Mouse (Mus musculus) CH12.LX (cell line): ENCODE measurements around the gene Abcb9. TPM values are rescaled to one million over a fixed set of nuclear protein-coding genes. Genes with fewer than 3 reads are reported as not detected.

Experiments used
- DNase-seq: peaks from one replicate; pipeline ENCODE4 v3.0.0-alpha.2; 2013; ENCODE audit errors: extremely low read depth
- H3K27ac ChIP-seq: 2 replicates; pipeline ENCODE4 v1.5.1; 2012; ENCODE audit warnings: low read depth, mild to moderate bottlenecking, control low read depth, moderate library complexity; ENCODE audit not compliant: insufficient read depth
- H3K27me3 ChIP-seq: replicated peaks from 2 replicates; pipeline ENCODE3; 2012; ENCODE audit warnings: inconsistent platforms
- H3K36me3 ChIP-seq, 2 experiments: replicated peaks in 1 of 2; 2 replicates each; pipeline versions ENCODE3 to v1.6.1; 2012; ENCODE audit warnings: inconsistent platforms in 1 of 2, low read length in 1 of 2, mild to moderate bottlenecking in 1 of 2, mixed read lengths in 1 of 2, moderate library complexity in 1 of 2; ENCODE audit not compliant: control insufficient read depth in 1 of 2, insufficient read depth in 1 of 2
- H3K4me1 ChIP-seq, 2 experiments: 2 replicates each; pipeline ENCODE4 v1.6.1; 2012; ENCODE audit warnings: inconsistent platforms in 1 of 2, moderate library complexity in 1 of 2; ENCODE audit not compliant: insufficient read depth in 2 of 2, control insufficient read depth in 1 of 2
- H3K4me2 ChIP-seq: 2 replicates; pipeline ENCODE4 v1.6.1; 2012; ENCODE audit warnings: low read depth, mild to moderate bottlenecking, control low read depth; ENCODE audit not compliant: poor library complexity, insufficient read depth, severe bottlenecking
- H3K4me3 ChIP-seq, 3 experiments: fragments of 150-350 bp in 1 of 3; sonication (generic) in 1 of 3; replicated peaks in 1 of 3; 2 replicates each; pipeline versions ENCODE3 to v1.5.1; 2011 to 2012; ENCODE audit warnings: low read depth in 2 of 3, low read length in 2 of 3, mild to moderate bottlenecking in 2 of 3, moderate library complexity in 2 of 3, control low read depth in 1 of 3, improper control_type of control experiment in 1 of 3, inconsistent platforms in 1 of 3, mixed read lengths in 1 of 3; ENCODE audit not compliant: poor library complexity in 1 of 3
- H3K79me2 ChIP-seq: replicated peaks from 2 replicates; pipeline ENCODE4 v1.6.1; 2012; ENCODE audit warnings: mild to moderate bottlenecking, moderate library complexity; ENCODE audit not compliant: control insufficient read depth, poor library complexity, insufficient read depth, severe bottlenecking; ENCODE audit errors: extremely low read depth
- H3K9ac ChIP-seq: 2 replicates; pipeline ENCODE4 v1.6.1; 2012; ENCODE audit warnings: low read depth, mild to moderate bottlenecking, control low read depth, moderate library complexity; ENCODE audit not compliant: insufficient read depth
- H3K9me3 ChIP-seq: replicated peaks from 2 replicates; pipeline ENCODE3; 2012; ENCODE audit warnings: low read length, inconsistent platforms, mixed read lengths
- BHLHE40 ChIP-seq: IDR thresholded peaks from 2 replicates; pipeline ENCODE4 v1.6.1; 2011; ENCODE audit warnings: mild to moderate bottlenecking, low read depth, low read length, improper control_type of control experiment
- CHD1 ChIP-seq: IDR thresholded peaks from 2 replicates; pipeline ENCODE4 v1.6.1; 2012; ENCODE audit warnings: low read depth, low read length, improper control_type of control experiment, inconsistent platforms
- E2F4 ChIP-seq: IDR thresholded peaks from 2 replicates; pipeline ENCODE4 v1.6.1; 2011; ENCODE audit warnings: low read depth, low read length, improper control_type of control experiment; ENCODE audit not compliant: insufficient replicate concordance
- ELF1 ChIP-seq: IDR thresholded peaks from 2 replicates; pipeline ENCODE4 v1.6.1; 2014; ENCODE audit warnings: low read depth, mild to moderate bottlenecking, inconsistent platforms, low read length, improper control_type of control experiment
- EP300 ChIP-seq: IDR thresholded peaks from 2 replicates; pipeline ENCODE4 v1.6.1; 2011; ENCODE audit warnings: low read length, improper control_type of control experiment
- ETS1 ChIP-seq: conservative IDR thresholded peaks from 2 replicates; pipeline ENCODE4 v1.6.1; 2012; ENCODE audit warnings: low read depth, mild to moderate bottlenecking, inconsistent platforms, low read length, improper control_type of control experiment, moderate library complexity
- GABPA ChIP-seq: IDR thresholded peaks from 2 replicates; pipeline ENCODE4 v1.6.1; 2012; ENCODE audit warnings: low read depth, low read length, improper control_type of control experiment, inconsistent platforms; ENCODE audit not compliant: insufficient replicate concordance
- IRF4 ChIP-seq: IDR thresholded peaks from 2 replicates; pipeline ENCODE4 v1.6.1; 2014; ENCODE audit warnings: low read depth, mild to moderate bottlenecking, inconsistent platforms, low read length, improper control_type of control experiment
- JUND ChIP-seq: conservative IDR thresholded peaks from 2 replicates; pipeline ENCODE4 v1.6.1; 2011; ENCODE audit warnings: low read depth, low read length, improper control_type of control experiment
- KAT2A ChIP-seq: IDR thresholded peaks from 2 replicates; pipeline ENCODE4 v1.6.1; 2012; ENCODE audit warnings: low read length, improper control_type of control experiment, inconsistent platforms; ENCODE audit not compliant: insufficient replicate concordance
- MAFK ChIP-seq: IDR thresholded peaks from 2 replicates; pipeline ENCODE4 v1.6.1; 2011; ENCODE audit warnings: low read length, improper control_type of control experiment; ENCODE audit not compliant: insufficient replicate concordance
- MAX ChIP-seq: IDR thresholded peaks from 2 replicates; pipeline ENCODE4 v1.6.1; 2011; ENCODE audit warnings: low read length, improper control_type of control experiment
- MEF2A ChIP-seq: IDR thresholded peaks from 2 replicates; pipeline ENCODE4 v1.6.1; 2014; ENCODE audit warnings: low read depth, mild to moderate bottlenecking, inconsistent platforms, low read length, improper control_type of control experiment, borderline replicate concordance
- MXI1 ChIP-seq: IDR thresholded peaks from 2 replicates; pipeline ENCODE4 v1.6.1; 2011; ENCODE audit warnings: mild to moderate bottlenecking, low read depth, low read length, improper control_type of control experiment
- MYC ChIP-seq: IDR thresholded peaks from 2 replicates; pipeline ENCODE4 v1.6.1; 2011; ENCODE audit warnings: low read depth, mild to moderate bottlenecking, improper control_type of control experiment, low read length
- NELFE ChIP-seq: IDR thresholded peaks from 2 replicates; pipeline ENCODE4 v1.6.1; 2011; ENCODE audit warnings: low read depth, low read length, improper control_type of control experiment
- NRF1 ChIP-seq: IDR thresholded peaks from 2 replicates; pipeline ENCODE4 v1.6.1; 2014; ENCODE audit warnings: low read depth, mild to moderate bottlenecking, inconsistent platforms, low read length, improper control_type of control experiment, moderate library complexity
- PAX5 ChIP-seq: IDR thresholded peaks from 2 replicates; pipeline ENCODE4 v1.6.1; 2012; ENCODE audit warnings: low read length, inconsistent platforms, mixed read lengths
- POLR2AphosphoS2 ChIP-seq: IDR thresholded peaks from 2 replicates; pipeline ENCODE4 v1.6.1; 2011; ENCODE audit warnings: low read depth, low read length, improper control_type of control experiment
- RAD21 ChIP-seq: IDR thresholded peaks from 2 replicates; pipeline ENCODE4 v1.6.1; 2011; ENCODE audit warnings: low read depth, mild to moderate bottlenecking, low read length, improper control_type of control experiment, moderate library complexity
- RCOR1 ChIP-seq: conservative IDR thresholded peaks from 2 replicates; pipeline ENCODE4 v1.6.1; 2012; ENCODE audit warnings: low read depth, mild to moderate bottlenecking, inconsistent platforms, low read length, improper control_type of control experiment
- SIN3A ChIP-seq: IDR thresholded peaks from 2 replicates; pipeline ENCODE4 v1.6.1; 2012; ENCODE audit warnings: low read length, improper control_type of control experiment, inconsistent platforms
- SMC3 ChIP-seq: IDR thresholded peaks from 2 replicates; pipeline ENCODE4 v1.6.1; 2011; ENCODE audit warnings: low read depth, low read length, improper control_type of control experiment
- TBP ChIP-seq: conservative IDR thresholded peaks from 2 replicates; pipeline ENCODE4 v1.6.1; 2011; ENCODE audit warnings: low read depth, low read length, improper control_type of control experiment
- TCF12 ChIP-seq: IDR thresholded peaks from 2 replicates; pipeline ENCODE4 v1.6.1; 2014; ENCODE audit warnings: low read depth, mild to moderate bottlenecking, inconsistent platforms, low read length, improper control_type of control experiment
- USF1 ChIP-seq: IDR thresholded peaks from 2 replicates; pipeline ENCODE4 v1.6.1; 2014; ENCODE audit warnings: low read depth, mild to moderate bottlenecking, inconsistent platforms, low read length, improper control_type of control experiment
- USF2 ChIP-seq: conservative IDR thresholded peaks from 2 replicates; pipeline ENCODE4 v1.6.1; 2011; ENCODE audit warnings: low read depth, low read length, improper control_type of control experiment
- ZC3H11A ChIP-seq: IDR thresholded peaks from 2 replicates; pipeline ENCODE4 v1.6.1; 2012; ENCODE audit warnings: low read depth, mild to moderate bottlenecking, inconsistent platforms, low read length, improper control_type of control experiment
- ZKSCAN1 ChIP-seq: IDR thresholded peaks from 2 replicates; pipeline ENCODE4 v1.6.1; 2012; ENCODE audit warnings: low read depth, inconsistent platforms, low read length, improper control_type of control experiment, borderline replicate concordance
- ZMIZ1 ChIP-seq: IDR thresholded peaks from 2 replicates; pipeline ENCODE4 v1.6.1; 2012; ENCODE audit warnings: low read depth, mild to moderate bottlenecking, inconsistent platforms, low read length, improper control_type of control experiment
- ZNF384 ChIP-seq: IDR thresholded peaks from 2 replicates; pipeline ENCODE4 v1.6.1; 2012; ENCODE audit warnings: low read depth, low read length, improper control_type of control experiment, inconsistent platforms
- dilution Hi-C: fragments of 300-500 bp; cut with MboI; formaldehyde crosslinking; loops from 2 replicates; pipeline ENCODE4 v1.14.3; 2020; ENCODE audit warnings: low sequenced_read_pairs; ENCODE audit not compliant: extremely low pct_unique_long_range_greater_than_20kb, extremely low pct_ligation_motif_present
- in situ Hi-C: fragments of 300-500 bp; cut with MboI; formaldehyde crosslinking; loops from 3 replicates; pipeline ENCODE4 v1.14.3; 2019; ENCODE audit warnings: low sequenced_read_pairs, low pct_ligation_motif_present, low pct_unique_long_range_greater_than_20kb, mixed read lengths
- polyA plus RNA-seq: library from polyadenylated mRNA; unstranded; fragments of >175 nt; gene quantifications from 2 replicates; pipeline ENCODE4 v1.2.1, GENCODE M21; 2012; ENCODE audit warnings: low read depth; ENCODE audit not compliant: insufficient read length
- total RNA-seq, 2 experiments: library from RNA; depleted of rRNA; stranded (reverse); fragments of 300-350 nt in 1 of 2; fragments of >200 nt in 1 of 2; gene quantifications; 2 replicates each; pipeline ENCODE4 v1.2.3; 2012 to 2014

The Abcb9 gene
- total and polyA plus RNA-seq, 3 experiments = 0.44 to 1.4 (median 0.98) TPM

GRCm38 (mm10) chr5:124024677-124025076 is 70.9 kb downstream of the Abcb9 start:
- no peaks in the 10 kb centered on the region for H3K9me3 ChIP-seq
- H3K4me3 ChIP-seq = no peak overlapping the region
- DNase-seq = no peak
- in situ Hi-C loops (no loop called here), dilution Hi-C loops (no loop called here)
- H3K79me2 ChIP-seq = peaks cover 29% of the 10 kb centered on the region
- H3K4me2 ChIP-seq = no peak overlapping the region
- TF ChIP-seq MXI1 (no peak), CHD1 (no peak), ZMIZ1 (no peak), MAFK (no peak), ZNF384 (no peak)
- H3K9ac ChIP-seq = no peak overlapping the region
- peak overlapping the region; percentile 34; the same call in 1 of the 2 replicates for H3K27ac ChIP-seq
- H3K4me1 ChIP-seq = peaks cover 40 to 82% of the 10 kb centered on the region in 2 experiments
- no peaks in the 10 kb centered on the region for H3K27me3 ChIP-seq
- H3K36me3 ChIP-seq = peaks cover 3 to 54% of the 10 kb centered on the region in 2 experiments

- Histone ChIP-seq H3K9me3 (no peaks in the 10 kb centered on the region), H3K36me3 (peaks cover 3 to 49% of the 10 kb centered on the region in 2 experiments), H3K27ac (peak overlapping the region; percentile 8; the same call in 1 of the 2 replicates), H3K27me3 (no peaks in the 10 kb centered on the region), H3K79me2 (peaks cover 20% of the 10 kb centered on the region), H3K9ac (peak overlapping the region; percentile 48), H3K4me3 (peak overlapping the region in 1 of 3 experiments; percentile 9), H3K4me2 (peak overlapping the region; percentile 90), H3K4me1 (peaks cover 47 to 91% of the 10 kb centered on the region in 2 experiments)
- in situ Hi-C loops = no loop called here
- no peak for DNase-seq
- dilution Hi-C loops = no loop called here
- TF ChIP-seq SIN3A (peak; percentile 63), E2F4 (no peak), RCOR1 (peak; percentile 85; the same call in 1 of the 2 replicates), NELFE (no peak), EP300 (peak; percentile 84), MEF2A (peak; percentile 75), ELF1 (peak; percentile 53; the same call in 1 of the 2 replicates), IRF4 (peak; percentile 83), TBP (no peak), NRF1 (no peak), ZC3H11A (no peak), USF1 (no peak), MAFK (peak; percentile 71; the same call in 1 of the 2 replicates), TCF12 (no peak), BHLHE40 (peak; percentile 62; the same call in 1 of the 2 replicates), GABPA (no peak), SMC3 (no peak), MYC (peak; percentile 78), ETS1 (0 out of 2 replicates have a peak, but pooled peaks have one; percentile 27), JUND (peak; percentile 81), CHD1 (peak; percentile 88; the same call in 1 of the 2 replicates), ZKSCAN1 (no peak), PAX5 (no peak), USF2 (no peak), RAD21 (no peak), POLR2AphosphoS2 (no peak), ZNF384 (peak; percentile 96), ZMIZ1 (no peak), KAT2A (no peak), MXI1 (peak; percentile 28; the same call in 1 of the 2 replicates), MAX (peak; percentile 68)
These were observed 73.2 kb downstream of the Abcb9 start for GRCm38 (mm10) chr5:124022365-124022764.
